Mouse (Mus musculus) olfactory bulb, adult 2 months (tissue): ENCODE data around the gene Minos1.

ENCODE experiments used
- CTCF ChIP-seq: fragments of 200-500 bp; IDR thresholded peaks from 2 replicates; pipeline ENCODE4 v1.5.1; 2012; ENCODE audit warnings: low read depth, mild to moderate bottlenecking, low read length, moderate library complexity; ENCODE audit not compliant: insufficient read depth
- POLR2A ChIP-seq: fragments of 200-500 bp; IDR thresholded peaks from 2 replicates; pipeline ENCODE4 v1.6.1; 2012; ENCODE audit warnings: mild to moderate bottlenecking, low read depth, low read length, moderate library complexity; ENCODE audit not compliant: insufficient read depth

GRCm38 (mm10) chr4:139175061-139175971 is 44.4 kb upstream of the Minos1 start:
- no peak for TF ChIP-seq POLR2A
- TF ChIP-seq CTCF = no peak
